Mouse (Mus musculus): Measurements from ENCODE around the gene Slc22a23. TPM values are rescaled to one million over a fixed set of nuclear protein-coding genes. Genes with fewer than 3 reads are reported as not detected.

Gene Slc22a23
- total RNA-seq, 2 experiments from 2014 or later: 11.3 to 14.9 TPM

GRCm38 (mm10) chr13:34269376-34269991, 75.5 kb downstream of the Slc22a23 start:
- DNase-seq: no peak

- DNase-seq: no peak
Observed at GRCm38 (mm10) chr13:34266942-34267660, 77.9 kb downstream of the Slc22a23 start.

GRCm38 (mm10) chr13:34266067-34266466, 78.9 kb downstream of the Slc22a23 start:
- DNase-seq: no peak

GRCm38 (mm10) chr13:34265576-34265975, 79.4 kb downstream of the Slc22a23 start:
- no peak for DNase-seq

- no peak for DNase-seq
Observed at GRCm38 (mm10) chr13:34265022-34265565, 79.9 kb downstream of the Slc22a23 start.

GRCm38 (mm10) chr13:34264508-34264907, 80.5 kb downstream of the Slc22a23 start:
- DNase-seq: no peak

GRCm38 (mm10) chr13:34258765-34259164, 86.2 kb downstream of the Slc22a23 start:
- no peak for DNase-seq

- DNase-seq: no peak
Observed at GRCm38 (mm10) chr13:34257177-34257576, 87.8 kb downstream of the Slc22a23 start.

GRCm38 (mm10) chr13:34256676-34257075, 88.3 kb downstream of the Slc22a23 start:
- no peak for DNase-seq

GRCm38 (mm10) chr13:34255297-34255696, 89.7 kb downstream of the Slc22a23 start:
- DNase-seq: no peak

GRCm38 (mm10) chr13:34254691-34255090, 90.3 kb downstream of the Slc22a23 start:
- peak; percentile 55 for DNase-seq

GRCm38 (mm10) chr13:34253736-34254135, 91.2 kb downstream of the Slc22a23 start:
- no peak for DNase-seq

- no peak for DNase-seq
Observed at GRCm38 (mm10) chr13:34248941-34249920, 95.8 kb downstream of the Slc22a23 start.

- no peak for DNase-seq
Observed at GRCm38 (mm10) chr13:34248107-34248506, 96.9 kb downstream of the Slc22a23 start.

GRCm38 (mm10) chr13:34246821-34247220, 98.2 kb downstream of the Slc22a23 start:
- DNase-seq: no peak

- no peak for DNase-seq
Observed at GRCm38 (mm10) chr13:34245216-34245615, 99.8 kb downstream of the Slc22a23 start.

- no peak for DNase-seq
Observed at GRCm38 (mm10) chr13:34244186-34244585, 100.8 kb downstream of the Slc22a23 start.

GRCm38 (mm10) chr13:34242211-34242610, 102.8 kb downstream of the Slc22a23 start:
- DNase-seq: no peak

- no peak for DNase-seq
Observed at GRCm38 (mm10) chr13:34240087-34240428, 104.9 kb downstream of the Slc22a23 start.

GRCm38 (mm10) chr13:34239371-34240086, 105.5 kb downstream of the Slc22a23 start:
- DNase-seq: no peak

GRCm38 (mm10) chr13:34238646-34239290, 106.2 kb downstream of the Slc22a23 start:
- DNase-seq: no peak

Data from gastrocnemius, postnatal 25 days (tissue).